Mouse (Mus musculus) heart, adult 2 months (tissue): ENCODE data around the gene Sdhaf4. TPM values are rescaled to one million over a fixed set of nuclear protein-coding genes. Genes with fewer than 3 reads are reported as not detected.

Source experiments
- DNase-seq, 2 experiments: peaks; one replicate each; pipeline ENCODE4 v3.0.0; 2021
- H3K27ac ChIP-seq: fragments of 200-600 bp; 2 replicates; pipeline ENCODE4 v1.8.1; 2022
- H3K27me3 ChIP-seq: fragments of 200-500 bp; 2 replicates; pipeline ENCODE4 v1.6.1; 2012; ENCODE audit warnings: mild to moderate bottlenecking, low read length, inconsistent platforms, mixed read lengths; ENCODE audit not compliant: control insufficient read depth, insufficient read depth
- H3K36me3 ChIP-seq: fragments of 200-500 bp; 2 replicates; pipeline ENCODE4 v1.6.1; 2012; ENCODE audit warnings: low read length, inconsistent platforms; ENCODE audit not compliant: control insufficient read depth, insufficient read depth
- H3K4me1 ChIP-seq: fragments of 200-500 bp; 2 replicates; pipeline ENCODE4 v1.6.1; 2011; ENCODE audit warnings: low read length; ENCODE audit not compliant: control insufficient read depth, insufficient read depth
- H3K4me3 ChIP-seq: fragments of 200-600 bp; 2 replicates; pipeline ENCODE4 v1.8.1; 2022
- H3K79me2 ChIP-seq: fragments of 200-500 bp; replicated peaks from 2 replicates; pipeline ENCODE4 v1.6.1; 2012; ENCODE audit warnings: mild to moderate bottlenecking, inconsistent platforms, low read length, moderate library complexity, mixed read lengths; ENCODE audit not compliant: control insufficient read depth, insufficient read depth
- H3K9ac ChIP-seq: fragments of 200-500 bp; 2 replicates; pipeline ENCODE4 v1.6.1; 2012; ENCODE audit warnings: low read depth, mild to moderate bottlenecking, control low read depth, inconsistent platforms, low read length, mixed read lengths
- CTCF ChIP-seq: fragments of 200-600 bp; IDR thresholded peaks from 2 replicates; pipeline ENCODE4 v1.8.1; 2022; ENCODE audit warnings: antibody characterized with exemption, mild to moderate bottlenecking, moderate library complexity
- EP300 ChIP-seq: fragments of 200-500 bp; IDR thresholded peaks from 2 replicates; pipeline ENCODE4 v1.6.1; 2011; ENCODE audit warnings: low read depth, low read length, control low read depth; ENCODE audit not compliant: insufficient read depth
- POLR2A ChIP-seq: fragments of 200-500 bp; IDR thresholded peaks from 2 replicates; pipeline ENCODE4 v1.6.1; 2011; ENCODE audit warnings: mild to moderate bottlenecking, low read depth, low read length, control low read depth; ENCODE audit not compliant: insufficient read depth
- whole genome bisulfite sequencing: fragments of 180-500 bp; shearing (Covaris S2); methylation state at CpG from one replicate; pipeline ENCODE4 v1.1.7; 2018; 5-methylcytosine and 5-hydroxymethylcytosine counted together
- intact Hi-C: fragments of 180-260 bp; cut with DNase I; formaldehyde crosslinking; loops from one replicate; pipeline ENCODE4 v1.15.1; 2025
- polyA plus RNA-seq: library from polyadenylated mRNA; depleted of rRNA; stranded (reverse); fragments of >200 nt; gene quantifications from 2 replicates; pipeline ENCODE4 v1.2.3, GENCODE M21; 2012
- total RNA-seq, 2 experiments: library from RNA; stranded (reverse); gene quantifications; 2 replicates each; pipeline ENCODE4 v1.2.3; 2021

The Sdhaf4 gene
- total and polyA plus RNA-seq, 3 experiments = 33.0 to 84.4 (median 80.7) TPM

DNA sequence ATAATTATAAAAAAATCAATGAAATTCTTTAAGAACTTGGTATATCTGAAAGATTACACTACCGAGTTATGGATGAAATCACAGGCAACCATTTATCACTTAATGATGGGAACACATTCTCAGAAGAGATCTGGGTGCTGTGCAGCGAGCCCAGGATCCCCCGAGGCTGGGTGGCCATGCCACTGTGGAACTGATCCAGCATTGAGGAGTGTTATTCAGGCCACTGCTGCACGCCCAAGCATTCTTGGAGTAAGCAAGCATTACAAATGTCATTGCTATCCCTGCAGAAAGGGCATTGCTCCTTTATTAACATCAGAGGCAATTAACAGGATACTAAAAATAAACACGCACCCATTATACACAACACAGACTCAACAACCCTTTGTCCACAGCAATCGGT is 5.4 kb upstream of the Sdhaf4 start:
- intact Hi-C loops = no loop called here
- Histone ChIP-seq H3K36me3 (no peaks in the 10 kb centered on the region), H3K4me1 (no peaks in the 10 kb centered on the region), H3K27ac (no peak overlapping the region), H3K9ac (no peak overlapping the region), H3K79me2 (no peaks in the 10 kb centered on the region), H3K27me3 (no peaks in the 10 kb centered on the region), H3K4me3 (no peak overlapping the region)
- no peak for DNase-seq
- no peak for TF ChIP-seq EP300
- TF ChIP-seq CTCF = no peak
- TF ChIP-seq POLR2A = no peak
- WGBS = 71% methylated on average over 6 of the region's 6 CpGs

DNA sequence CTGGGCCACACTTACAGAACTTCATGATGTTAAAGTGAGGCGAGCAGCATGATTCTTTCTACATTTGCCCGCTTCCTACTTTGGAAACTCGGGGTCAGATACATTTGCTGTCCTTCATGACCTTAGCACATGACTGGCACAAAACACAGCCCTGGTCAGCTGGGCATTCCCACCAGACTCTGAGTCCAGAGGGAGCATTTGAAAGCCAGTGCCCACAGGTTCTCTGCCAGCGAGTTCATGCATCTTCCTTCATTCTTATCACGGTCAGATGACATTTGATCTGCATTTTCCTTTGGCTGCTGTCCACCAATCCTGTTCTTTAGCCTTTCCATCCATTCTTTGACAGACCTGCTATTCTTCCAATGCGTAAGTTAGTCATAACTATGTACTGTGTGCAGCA is 4.6 kb upstream of the Sdhaf4 start:
- H3K4me1 ChIP-seq = no peaks in the 10 kb centered on the region
- TF ChIP-seq EP300 (no peak), CTCF (no peak), POLR2A (no peak)
- no peak overlapping the region for H3K4me3 ChIP-seq
- no peak overlapping the region for H3K9ac ChIP-seq
- H3K79me2 ChIP-seq = no peaks in the 10 kb centered on the region
- no peak for DNase-seq
- intact Hi-C loops = no loop called here
- 74% methylated on average over 6 of the region's 6 CpGs for WGBS
- H3K27me3 ChIP-seq = no peaks in the 10 kb centered on the region
- H3K36me3 ChIP-seq = no peaks in the 10 kb centered on the region
- H3K27ac ChIP-seq = no peak overlapping the region

DNA sequence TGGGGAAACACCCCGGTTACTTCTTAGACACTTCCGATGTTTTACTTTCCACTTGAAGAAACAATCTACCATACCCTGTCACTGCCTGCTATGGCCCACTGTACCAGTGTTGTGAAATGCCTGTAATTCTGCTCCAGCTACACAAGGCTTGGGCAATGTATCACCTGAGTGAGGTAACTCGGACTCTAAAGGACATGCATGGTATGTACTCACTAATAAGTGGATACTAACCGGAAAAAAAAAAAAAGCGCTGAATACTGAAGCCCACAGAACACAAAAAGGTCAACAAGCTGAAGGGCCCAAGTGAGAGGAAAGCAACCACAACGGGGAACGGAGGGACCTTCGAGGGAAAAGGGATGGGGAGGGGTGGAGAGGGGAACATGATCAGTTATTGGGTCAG is 2.2 kb upstream of the Sdhaf4 start:
- Histone ChIP-seq H3K4me3 (no peak overlapping the region), H3K4me1 (peaks cover 2% of the 10 kb centered on the region), H3K27me3 (no peaks in the 10 kb centered on the region), H3K9ac (no peak overlapping the region), H3K36me3 (no peaks in the 10 kb centered on the region; the same call in none of the 2 replicates), H3K27ac (no peak overlapping the region), H3K79me2 (no peaks in the 10 kb centered on the region)
- intact Hi-C loops = loop anchor here (5.0 to 10.0 kb wide), 2 partner anchors 85 to 623 kb away; partner anchors contain the start of gene Smap1
- WGBS = 87% methylated on average over 8 of the region's 8 CpGs
- no peak for TF ChIP-seq CTCF
- TF ChIP-seq EP300 = no peak
- TF ChIP-seq POLR2A = no peak
- no peak for DNase-seq

DNA sequence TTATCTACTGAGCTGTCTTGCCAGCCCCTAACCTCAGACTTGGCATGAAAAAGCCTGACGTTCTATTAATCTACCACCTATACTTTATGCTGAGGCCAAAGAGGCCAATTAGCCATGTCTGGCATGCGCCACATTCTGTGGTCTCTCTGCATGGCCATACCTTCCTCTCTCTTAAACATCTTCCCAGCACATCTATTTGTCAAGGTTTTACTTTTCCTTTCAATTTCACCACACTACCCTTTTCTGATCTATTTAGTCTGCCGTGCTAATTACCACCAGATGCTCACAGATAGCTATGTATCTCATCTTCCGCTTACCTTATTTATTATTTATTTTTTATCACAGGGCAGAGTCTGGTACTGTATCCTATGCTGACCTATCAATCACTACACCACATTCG is 6.1 kb downstream of the Sdhaf4 start:
- 92% methylated on average over 5 of the region's 5 CpGs for WGBS

DNA sequence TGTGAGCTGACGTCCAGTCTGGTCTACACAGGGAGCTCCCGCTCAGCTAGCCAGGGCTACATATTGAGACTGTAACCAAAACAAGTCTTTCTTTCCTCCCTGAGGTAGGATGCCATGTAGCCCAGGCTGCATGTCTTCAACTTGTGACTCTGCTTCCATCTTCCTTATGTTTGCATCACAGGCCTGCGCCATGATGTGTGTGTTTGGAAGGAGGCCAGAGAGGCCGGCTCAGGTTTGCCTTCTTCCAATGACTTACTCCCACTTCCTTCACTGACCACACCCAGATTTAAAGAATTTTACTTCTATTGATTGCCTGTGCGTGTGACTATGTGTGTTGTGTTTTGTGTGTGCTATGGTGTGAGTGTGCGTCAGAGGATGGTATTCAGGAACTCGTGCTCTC is 6.6 kb downstream of the Sdhaf4 start:
- H3K79me2 ChIP-seq = no peaks in the 10 kb centered on the region
- no peak overlapping the region for H3K4me3 ChIP-seq
- H3K27me3 ChIP-seq = no peaks in the 10 kb centered on the region
- H3K9ac ChIP-seq = no peak overlapping the region
- DNase-seq = no peak
- H3K4me1 ChIP-seq = no peaks in the 10 kb centered on the region
- 87% methylated on average over 7 of the region's 7 CpGs for WGBS
- H3K36me3 ChIP-seq = no peaks in the 10 kb centered on the region
- H3K27ac ChIP-seq = no peak overlapping the region
- TF ChIP-seq POLR2A = no peak
- TF ChIP-seq CTCF = no peak
- no peak for TF ChIP-seq EP300
- intact Hi-C loops = no loop called here

More for the DNA sequence above, 6.1 kb downstream of the Sdhaf4 start:
- Histone ChIP-seq H3K4me3 (no peak overlapping the region), H3K9ac (no peak overlapping the region), H3K4me1 (no peaks in the 10 kb centered on the region), H3K79me2 (no peaks in the 10 kb centered on the region), H3K36me3 (no peaks in the 10 kb centered on the region; the same call in none of the 2 replicates), H3K27ac (no peak overlapping the region), H3K27me3 (no peaks in the 10 kb centered on the region)
- TF ChIP-seq EP300 (no peak), POLR2A (no peak), CTCF (no peak)
- no peak for DNase-seq
- intact Hi-C loops = no loop called here

DNA sequence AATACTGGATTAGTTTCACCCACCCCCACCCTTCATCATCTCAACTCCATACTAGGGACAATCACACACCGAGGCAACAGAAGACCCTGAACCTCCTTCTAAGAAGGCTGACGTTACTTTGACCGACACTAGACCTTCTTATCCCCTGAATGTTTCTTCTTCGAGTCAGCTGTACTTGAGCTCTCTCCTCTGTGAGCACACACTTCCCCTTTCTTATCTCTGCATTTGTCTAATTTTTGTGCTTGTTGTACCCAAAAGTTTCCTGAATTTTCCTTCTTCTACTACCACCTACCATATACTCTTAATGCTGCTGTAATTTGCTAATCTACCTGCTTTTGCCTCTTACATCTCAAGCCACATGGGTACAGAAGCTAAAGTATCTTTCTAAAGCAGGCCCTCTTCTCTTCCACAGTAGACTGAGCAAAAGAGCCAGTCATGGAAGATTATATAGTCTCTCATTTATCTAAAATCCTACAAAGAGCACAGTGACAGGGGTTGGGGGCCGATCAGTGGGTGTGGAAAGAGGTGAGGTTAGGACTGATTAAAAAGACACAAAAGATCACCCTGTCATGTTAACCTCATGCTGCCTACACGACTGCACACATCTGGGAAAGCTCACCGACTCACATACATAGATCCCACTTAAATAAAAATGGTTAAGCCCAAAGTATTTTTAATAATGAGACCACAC is 7.2 kb downstream of the Sdhaf4 start:
- Histone ChIP-seq H3K79me2 (no peaks in the 10 kb centered on the region), H3K27me3 (no peaks in the 10 kb centered on the region), H3K4me1 (no peaks in the 10 kb centered on the region), H3K9ac (no peak overlapping the region), H3K27ac (no peak overlapping the region), H3K36me3 (no peaks in the 10 kb centered on the region), H3K4me3 (no peak overlapping the region)
- TF ChIP-seq EP300 (no peak), CTCF (no peak), POLR2A (no peak)
- intact Hi-C loops = no loop called here
- DNase-seq = no peak
- 81% methylated on average over 7 of the region's 7 CpGs for WGBS
